Mouse (Mus musculus) left cerebral cortex, postnatal 4 days (tissue): ENCODE results near the gene Slc6a3. TPM values are rescaled to one million over a fixed set of nuclear protein-coding genes. Genes with fewer than 3 reads are reported as not detected.

Source experiments
- DNase-seq: peaks from one replicate; pipeline ENCODE4 v3.0.0-alpha.2; 2022
- intact Hi-C: fragments of 180-260 bp; cut with DNase I; formaldehyde crosslinking; loops from one replicate; pipeline ENCODE4 v1.15.1; 2025
- total RNA-seq, 2 experiments: library from RNA; stranded (reverse); gene quantifications; 2 replicates each; pipeline ENCODE4 v1.2.3; 2021

Gene Slc6a3
- under 1 TPM; 0.14 to 0.36 TPM for total RNA-seq

- intact Hi-C loops, result no loop called here
These were observed at the start of gene Slc6a3 for GRCm38 (mm10) chr13:73536403-73536821. Gene Slc6a3 (plus strand): TSS chr13:73536747.

GRCm38 (mm10) chr13:73488105-73488504 is 48.4 kb upstream of the Slc6a3 start:
- DNase-seq, result no peak

More at GRCm38 (mm10) chr13:73536403-73536821, at the start of gene Slc6a3:
- DNase-seq, result peak; percentile 12

GRCm38 (mm10) chr13:73488707-73489106 is 47.8 kb upstream of the Slc6a3 start:
- intact Hi-C loops, result no loop called here
- no peak for DNase-seq

More at GRCm38 (mm10) chr13:73488105-73488504, 48.4 kb upstream of the Slc6a3 start:
- intact Hi-C loops, result no loop called here

DNA sequence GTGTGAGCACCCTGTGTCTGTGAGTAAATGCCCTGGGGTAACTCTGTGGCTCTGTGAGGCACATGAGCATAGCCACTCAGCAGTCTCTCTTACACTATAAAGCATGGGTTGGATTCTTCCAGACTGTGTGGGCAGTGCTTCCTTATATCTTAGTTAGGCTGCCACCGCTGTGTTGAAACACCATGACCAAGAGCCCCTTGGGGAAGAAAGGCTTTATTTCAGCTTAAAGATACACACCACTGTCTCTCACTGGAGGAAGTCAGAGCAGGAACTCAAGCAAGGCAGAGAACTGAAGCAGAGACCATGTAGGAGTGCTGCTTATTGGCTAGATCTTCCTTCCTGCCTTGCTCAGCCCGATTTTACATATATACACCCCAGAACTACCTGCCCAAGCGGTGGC is 46.6 kb upstream of the Slc6a3 start:
- intact Hi-C loops, result no loop called here

GRCm38 (mm10) chr13:73490564-73491170 is 45.9 kb upstream of the Slc6a3 start:
- peak; percentile 83 for DNase-seq
- intact Hi-C loops, result no loop called here

More for the DNA sequence above, 46.6 kb upstream of the Slc6a3 start:
- DNase-seq, result no peak

DNA sequence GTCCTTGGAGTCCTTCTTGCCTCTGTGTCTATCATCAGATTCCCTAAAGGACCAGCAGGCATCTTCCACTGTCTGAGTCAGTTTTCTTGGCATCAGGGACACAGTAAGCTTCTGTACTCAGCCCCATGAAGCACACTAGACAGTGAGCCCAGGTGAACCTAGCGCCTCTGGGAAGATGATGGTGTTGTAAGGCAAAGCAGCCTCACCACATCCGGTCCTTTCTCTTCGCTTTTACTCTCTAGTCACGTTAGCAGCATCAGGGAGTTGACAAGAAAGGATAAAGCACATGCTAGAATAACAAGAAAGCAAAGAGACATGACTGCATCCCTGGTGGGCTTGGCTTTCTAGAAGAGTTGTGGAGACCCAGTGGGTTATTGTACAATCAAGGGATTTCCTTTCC is 43.4 kb upstream of the Slc6a3 start:
- no peak for DNase-seq
- intact Hi-C loops, result no loop called here

- no peak for DNase-seq
- intact Hi-C loops, result no loop called here
These were observed 42.0 kb upstream of the Slc6a3 start for GRCm38 (mm10) chr13:73494528-73494927.

GRCm38 (mm10) chr13:73496137-73496536 is 40.4 kb upstream of the Slc6a3 start:
- DNase-seq, result no peak
- intact Hi-C loops, result no loop called here

DNA sequence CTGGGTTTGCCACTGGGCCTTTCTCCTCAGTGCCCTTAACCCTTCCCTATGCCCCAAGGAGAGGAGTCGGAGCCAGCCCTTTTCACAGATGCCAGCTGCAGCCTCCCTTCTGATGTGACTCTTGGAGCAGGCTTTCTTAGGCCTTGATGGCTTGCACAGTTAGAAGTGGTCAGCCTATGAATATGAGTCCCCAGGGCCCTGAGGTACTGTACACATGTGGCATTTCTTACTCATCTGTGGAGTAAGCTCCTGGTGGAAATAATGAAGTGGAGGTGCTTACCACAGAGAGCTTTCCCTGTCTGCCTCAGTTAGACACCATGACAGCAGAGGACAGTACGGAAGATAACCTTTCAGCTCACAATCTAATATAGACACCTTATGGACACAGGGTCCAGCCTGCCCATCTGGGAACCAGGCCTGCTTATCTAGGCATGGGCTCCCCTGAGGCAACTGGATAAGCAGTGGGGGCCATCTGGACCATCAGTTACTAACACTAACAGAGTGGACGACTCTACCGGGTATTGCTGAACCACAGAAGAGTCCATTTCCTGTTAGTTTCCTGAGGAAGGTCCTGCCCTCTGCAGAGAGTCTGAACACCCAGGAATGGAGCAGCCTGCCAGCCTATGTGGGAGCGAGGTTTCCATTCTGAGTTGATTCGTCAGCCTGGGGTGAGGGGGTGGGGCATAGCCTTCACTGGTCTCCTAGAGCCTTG is 36.5 kb upstream of the Slc6a3 start:
- DNase-seq, result no peak
- intact Hi-C loops, result no loop called here

GRCm38 (mm10) chr13:73502719-73503118 is 33.8 kb upstream of the Slc6a3 start:
- DNase-seq, result peak; percentile 24
- intact Hi-C loops, result no loop called here

- intact Hi-C loops, result loop anchor here (5.0 kb wide), 1 partner anchor 79 kb away; no protein-coding TSS in a partner anchor
- peak; percentile 87 for DNase-seq
These were observed 30.7 kb upstream of the Slc6a3 start for GRCm38 (mm10) chr13:73505686-73506467.

- DNase-seq, result no peak
- intact Hi-C loops, result loop anchor here (5.0 kb wide), 1 partner anchor 82 kb away; no protein-coding TSS in a partner anchor
These were observed 27.6 kb upstream of the Slc6a3 start for GRCm38 (mm10) chr13:73508817-73509550.

GRCm38 (mm10) chr13:73509869-73510268 is 26.7 kb upstream of the Slc6a3 start:
- DNase-seq, result peak; percentile 38
- intact Hi-C loops, result loop anchor here (5.0 kb wide), 2 partner anchors 83 to 97 kb away; no protein-coding TSS in a partner anchor

DNA sequence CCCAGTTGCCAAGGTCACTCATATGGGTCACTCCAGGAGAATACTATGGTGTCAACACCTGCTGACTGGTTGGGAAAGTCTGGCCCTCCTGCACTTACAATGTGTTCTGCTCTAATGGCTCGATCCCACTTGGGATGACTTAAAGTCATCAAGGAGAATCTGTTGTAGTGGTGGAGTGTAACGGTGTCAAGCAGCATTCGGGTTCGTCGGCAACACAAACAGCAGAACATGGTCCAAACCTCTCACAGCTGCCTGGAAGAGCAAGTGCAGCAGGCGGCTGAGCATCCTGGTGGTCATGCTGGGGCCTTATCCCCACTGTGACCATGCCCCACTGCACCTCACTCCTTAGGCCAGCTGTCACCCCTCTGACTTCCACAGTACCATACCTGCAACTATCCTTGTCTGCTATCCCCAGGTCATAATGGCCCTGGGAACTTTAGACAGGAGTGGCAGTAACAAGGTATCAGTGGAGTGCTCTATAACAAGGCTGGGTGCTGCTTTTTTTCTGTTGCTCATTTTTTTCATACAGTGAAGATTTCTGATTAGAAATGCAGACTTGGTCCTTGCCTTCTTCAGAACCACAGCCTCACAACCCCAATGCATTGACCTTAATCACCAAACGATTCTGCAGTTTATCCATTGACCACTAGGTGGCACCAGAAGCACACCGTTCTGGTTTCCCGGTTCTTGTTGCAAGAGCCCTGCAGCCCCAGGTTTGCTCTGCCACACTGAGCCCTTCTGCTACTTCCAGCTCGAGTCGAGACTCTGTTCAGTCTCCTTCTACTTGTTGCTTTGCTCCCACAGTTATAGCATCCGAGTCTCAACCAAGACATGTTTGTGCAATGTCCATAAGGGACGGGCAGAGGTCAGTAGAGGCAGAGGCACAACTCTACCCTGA is 23.5 kb upstream of the Slc6a3 start:
- peak; percentile 79 for DNase-seq
- intact Hi-C loops, result loop anchor here (5.0 kb wide), 1 partner anchor 94 kb away; no protein-coding TSS in a partner anchor

- intact Hi-C loops, result no loop called here
- no peak for DNase-seq
These were observed 19.7 kb upstream of the Slc6a3 start for GRCm38 (mm10) chr13:73516886-73517285.

- intact Hi-C loops, result no loop called here
- no peak for DNase-seq
These were observed 2.8 kb upstream of the Slc6a3 start for GRCm38 (mm10) chr13:73533716-73534115.

- no peak for DNase-seq
- intact Hi-C loops, result no loop called here
These were observed 1.3 kb upstream of the Slc6a3 start for GRCm38 (mm10) chr13:73535287-73535686.

- intact Hi-C loops, result no loop called here
- DNase-seq, result no peak
These were observed 277 bp downstream of the Slc6a3 start for GRCm38 (mm10) chr13:73536824-73537223.

DNA sequence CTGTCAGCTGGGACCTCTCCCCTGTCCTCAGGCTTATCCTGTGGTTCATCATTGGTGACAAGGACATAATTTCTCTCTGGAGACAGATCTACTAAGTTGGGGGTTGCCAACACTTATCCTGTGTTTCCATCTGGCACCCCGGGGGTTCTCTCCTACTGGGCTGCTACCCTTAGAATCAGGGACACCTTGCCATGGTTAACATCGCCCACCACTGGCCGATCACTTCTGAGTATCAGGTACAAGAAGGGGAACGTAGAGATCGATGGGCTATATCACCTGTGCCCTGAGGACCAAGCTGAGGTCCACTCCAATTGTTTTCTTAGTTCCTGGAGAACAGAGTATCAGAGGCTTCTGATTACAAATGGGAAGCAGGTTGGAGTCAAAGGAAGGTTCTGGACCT is 27.7 kb downstream of the Slc6a3 start:
- intact Hi-C loops, result no loop called here
- no peak for DNase-seq
